Mouse (Mus musculus) heart, adult 9 months (tissue): Measurements from ENCODE around the gene Psen1.

Experiments
- DNase-seq, 2 experiments: peaks; one replicate each; pipeline ENCODE4 v3.0.0; 2022; ENCODE audit warnings: low spot score in 2 of 2

Gene Psen1

DNA sequence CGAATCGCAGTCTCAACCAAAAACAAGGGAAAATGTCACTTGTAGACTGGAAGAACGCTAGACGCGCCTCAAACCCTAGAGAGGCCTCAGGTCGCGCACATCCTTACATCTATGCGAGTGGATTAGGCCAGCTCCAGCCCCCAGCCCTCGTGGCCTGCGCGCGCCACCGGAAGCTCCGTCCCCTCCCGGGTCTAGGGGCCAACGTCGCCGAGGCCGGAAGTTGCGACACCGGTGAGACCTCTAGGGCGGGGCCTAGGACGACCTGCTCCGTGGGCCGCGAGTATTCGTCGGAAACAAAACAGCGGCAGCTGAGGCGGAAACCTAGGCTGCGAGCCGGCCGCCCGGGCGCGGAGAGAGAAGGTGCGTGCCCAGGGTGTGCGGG lies at the start of gene Psen1:
Gene Psen1, plus strand, starts transcription at position 219 of the 382 bp plus-strand sequence.
- peak; percentile 92 to 95 for DNase-seq

DNA sequence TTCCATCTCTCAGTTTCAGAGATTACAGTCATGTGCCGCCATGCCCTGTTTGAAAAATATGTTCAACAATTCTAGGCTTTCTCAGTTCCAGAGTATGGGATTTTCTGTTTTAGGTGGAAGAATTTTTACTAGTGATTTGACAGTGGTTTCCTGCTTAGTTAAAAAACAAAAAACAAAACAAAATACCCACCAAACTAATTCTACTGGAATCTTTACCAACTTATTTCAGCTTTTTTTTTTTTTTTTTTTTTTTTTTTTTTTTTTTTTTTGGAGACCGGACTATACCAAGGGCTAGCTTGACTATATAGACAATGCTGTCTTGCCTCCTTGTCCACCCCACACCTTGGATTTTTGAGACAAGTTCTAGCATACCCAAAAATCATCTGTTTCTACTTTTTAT lies 46.7 kb upstream of the Psen1 start:
- no peak for DNase-seq

DNA sequence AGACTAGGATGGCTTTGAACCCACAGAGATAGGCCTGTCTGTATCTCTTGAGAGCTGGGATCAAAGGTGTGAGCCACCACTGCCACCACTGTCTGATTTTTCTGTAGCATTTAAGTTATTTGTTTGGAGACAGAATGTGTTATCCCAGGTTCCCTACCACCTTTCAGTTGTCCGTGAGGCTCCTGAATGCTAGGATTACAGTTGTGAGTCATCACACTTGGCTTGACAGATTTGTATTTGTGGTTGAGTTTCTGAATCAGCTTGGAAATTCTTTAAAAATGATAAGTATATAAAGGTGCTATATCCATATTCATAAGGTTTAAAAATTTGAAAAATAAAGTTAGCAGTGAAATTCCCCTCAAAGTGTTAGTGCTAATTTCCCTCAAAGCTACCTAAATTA lies 44.8 kb upstream of the Psen1 start:
- no peak for DNase-seq

DNA sequence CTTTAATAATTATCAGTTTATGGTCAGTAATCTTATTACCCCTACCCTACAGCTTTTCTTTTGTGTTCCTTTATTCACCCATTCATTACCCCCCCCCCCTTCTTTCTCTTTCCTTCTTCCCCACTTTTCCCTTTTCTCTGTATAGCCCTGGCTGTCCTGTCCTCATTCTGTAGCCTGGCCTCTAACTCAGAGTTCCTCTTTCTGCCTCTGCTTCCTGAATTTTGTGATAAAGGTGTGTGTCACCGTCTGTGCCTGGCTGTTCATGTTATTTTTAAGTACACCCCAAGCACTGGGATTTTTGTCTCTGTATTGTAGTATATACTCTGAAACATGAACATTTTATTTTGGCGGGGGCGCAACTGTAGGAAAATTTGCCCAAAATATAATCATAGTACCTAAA lies 37.6 kb upstream of the Psen1 start:
- no peak for DNase-seq

DNA sequence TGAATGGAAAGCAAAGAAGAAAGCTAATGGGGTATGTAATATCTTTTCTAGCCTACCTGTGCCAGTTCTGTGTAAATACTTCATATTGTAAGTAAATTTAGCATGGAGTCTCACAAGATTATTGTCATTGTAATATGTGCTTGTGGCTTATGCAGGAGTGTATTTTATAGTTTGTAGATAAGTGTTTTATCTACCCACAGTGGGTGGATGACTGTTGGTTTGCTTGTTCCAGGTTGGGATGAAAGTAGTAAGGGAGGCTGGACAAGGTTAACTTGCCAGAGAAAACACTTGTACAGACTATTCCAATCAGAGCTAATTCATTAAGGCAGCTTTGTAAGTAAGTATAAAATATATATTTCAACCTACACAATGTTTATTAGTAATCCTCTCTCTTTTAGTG lies 36.5 kb upstream of the Psen1 start:
- no peak for DNase-seq

DNA sequence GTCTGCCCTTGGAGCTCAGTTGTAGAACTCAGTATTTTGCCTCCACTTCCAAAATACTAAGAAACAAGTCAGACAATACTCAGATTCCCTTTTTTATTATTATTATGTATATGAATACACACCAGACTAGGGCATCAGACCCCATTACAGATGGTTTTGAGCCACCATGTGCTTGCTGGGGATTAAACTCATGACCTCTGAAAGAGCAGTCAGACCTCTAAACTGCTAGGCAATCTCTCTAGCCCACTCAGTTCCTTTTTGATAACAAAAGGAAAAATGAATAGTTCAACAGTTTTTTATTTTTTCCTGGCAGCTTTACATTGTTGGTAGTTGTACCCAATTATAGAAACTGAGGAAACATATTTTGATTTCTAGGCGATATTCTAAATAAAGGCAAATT lies 2.5 kb upstream of the Psen1 start:
- DNase-seq, result no peak

DNA sequence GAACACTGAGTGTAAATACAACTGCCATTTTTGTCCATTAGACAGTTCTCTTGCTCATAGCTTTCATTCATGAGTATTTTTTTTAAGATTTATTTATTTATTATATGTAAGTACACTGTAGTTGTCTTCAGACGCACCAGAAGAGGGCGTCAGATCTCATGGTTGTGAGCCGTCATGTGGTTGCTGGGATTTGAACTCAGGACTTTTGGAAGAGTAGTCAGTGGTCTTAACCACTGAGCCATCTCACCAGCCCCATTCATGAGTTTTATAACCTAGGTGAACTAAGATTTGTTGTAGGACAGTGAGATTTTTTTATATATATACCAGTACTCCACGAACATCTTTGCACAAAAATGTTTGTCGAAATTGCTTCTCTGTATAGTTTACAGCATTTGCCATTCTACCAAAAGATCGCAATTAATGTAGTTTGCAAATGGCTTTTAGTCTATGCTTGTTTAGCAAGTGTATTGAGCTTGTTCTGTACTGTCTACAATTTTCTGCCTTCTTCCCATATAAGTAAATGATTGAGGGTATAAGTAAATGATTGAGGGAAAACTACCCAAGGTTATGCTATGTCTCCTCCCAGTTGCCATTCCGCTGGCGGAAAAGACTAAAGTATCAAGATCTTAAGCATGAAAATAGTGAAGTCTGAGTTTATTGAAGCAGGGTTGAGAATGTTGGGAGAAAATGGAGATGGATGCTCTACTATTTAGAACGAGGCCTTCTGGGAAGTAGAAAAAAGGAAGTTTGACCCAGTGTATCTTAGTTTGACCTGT lies 1.2 kb upstream of the Psen1 start:
- no peak for DNase-seq

DNA sequence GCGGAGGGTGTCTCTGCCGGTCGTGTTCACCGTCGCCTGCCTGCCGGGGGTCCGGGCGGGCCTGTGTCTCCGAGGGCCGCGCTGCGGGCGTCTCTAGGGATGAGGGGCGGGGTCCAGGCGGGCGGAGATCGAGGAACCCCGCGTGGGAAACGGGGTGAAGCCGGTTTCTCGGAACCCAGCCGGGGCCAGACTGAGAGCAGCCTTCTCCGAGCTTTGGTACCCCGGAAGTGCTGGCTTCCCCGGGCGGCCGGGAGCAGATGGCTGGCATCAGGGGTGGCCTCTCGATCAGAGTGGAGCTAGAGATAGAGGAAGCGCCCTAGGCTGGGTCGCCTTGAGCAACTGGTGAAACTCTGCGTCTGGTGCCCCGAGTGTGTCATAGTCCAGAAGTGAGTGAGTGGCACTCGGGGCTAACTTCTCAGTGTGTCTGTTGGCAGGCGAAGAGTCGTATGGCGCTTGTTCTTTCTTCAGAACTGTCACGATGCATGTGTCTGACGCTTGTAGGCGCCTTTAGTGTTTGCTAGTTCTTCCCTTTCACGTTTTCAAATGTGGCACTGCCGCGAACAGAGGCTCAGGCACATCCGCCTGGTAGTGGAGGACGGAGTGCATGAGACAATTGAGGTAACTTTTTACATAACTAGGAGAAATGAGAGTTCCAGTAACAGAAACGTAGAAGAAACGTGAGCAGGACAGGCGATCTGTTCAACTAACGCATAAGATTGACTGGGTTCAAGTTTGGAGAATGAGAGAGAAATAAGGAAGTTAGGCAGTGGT lies 549 bp downstream of the Psen1 start:
- DNase-seq, result no peak

DNA sequence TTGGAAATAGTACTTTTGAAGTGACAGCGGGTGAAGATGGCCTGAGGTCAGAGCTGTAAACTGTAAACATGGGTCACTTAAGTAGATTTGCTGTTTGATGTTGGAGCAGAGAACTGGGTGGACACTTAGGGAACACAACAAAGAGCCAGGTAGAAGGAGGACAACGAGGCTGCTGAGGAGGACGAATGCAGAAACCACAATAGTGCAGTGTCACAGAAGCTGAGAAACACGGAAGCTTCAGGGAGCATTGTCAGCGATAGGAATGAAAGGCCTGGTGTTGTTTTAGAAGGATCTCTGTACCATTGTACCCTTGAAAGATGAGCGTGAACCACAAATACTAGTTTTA lies 1.1 kb downstream of the Psen1 start:
- no peak for DNase-seq

DNA sequence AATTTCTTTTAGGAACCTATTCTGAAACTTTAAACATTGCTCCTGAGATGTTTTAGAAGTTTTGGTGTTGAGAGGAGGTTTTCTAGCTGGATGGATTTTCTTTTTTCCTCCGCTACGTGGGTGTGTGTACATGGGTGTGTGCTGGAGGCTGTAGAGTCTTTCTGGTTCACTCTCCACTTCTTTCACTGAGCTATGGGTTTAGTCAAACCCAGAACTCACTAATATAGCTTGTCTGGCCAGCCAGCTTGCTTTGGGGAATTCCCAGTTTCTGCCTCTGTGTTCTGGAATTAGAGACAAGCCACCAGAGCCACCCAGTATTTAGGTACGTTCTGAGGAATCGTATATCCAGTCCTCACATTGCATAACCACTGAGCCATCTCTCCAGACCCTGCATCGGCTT lies 6.1 kb downstream of the Psen1 start:
- DNase-seq, result no peak

DNA sequence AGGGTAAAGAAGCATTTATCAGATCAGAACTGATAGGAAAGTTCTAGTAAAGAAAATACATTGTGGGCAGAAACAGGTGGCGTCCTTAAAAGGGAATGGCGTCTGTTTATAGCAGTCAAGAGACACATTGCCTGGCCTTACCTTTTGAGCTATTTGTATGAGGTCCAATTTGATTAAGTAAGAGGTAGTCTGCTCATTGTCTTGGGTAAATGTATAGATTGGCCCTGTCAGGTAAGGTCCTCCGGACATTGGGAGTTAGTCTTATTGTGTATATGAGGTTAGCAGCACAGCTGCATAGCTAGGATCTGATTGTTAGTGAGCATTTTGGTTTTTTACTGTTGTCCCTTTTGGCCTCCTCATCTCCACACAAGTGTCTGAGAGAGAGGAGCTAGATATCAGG lies 6.7 kb downstream of the Psen1 start:
- no peak for DNase-seq

DNA sequence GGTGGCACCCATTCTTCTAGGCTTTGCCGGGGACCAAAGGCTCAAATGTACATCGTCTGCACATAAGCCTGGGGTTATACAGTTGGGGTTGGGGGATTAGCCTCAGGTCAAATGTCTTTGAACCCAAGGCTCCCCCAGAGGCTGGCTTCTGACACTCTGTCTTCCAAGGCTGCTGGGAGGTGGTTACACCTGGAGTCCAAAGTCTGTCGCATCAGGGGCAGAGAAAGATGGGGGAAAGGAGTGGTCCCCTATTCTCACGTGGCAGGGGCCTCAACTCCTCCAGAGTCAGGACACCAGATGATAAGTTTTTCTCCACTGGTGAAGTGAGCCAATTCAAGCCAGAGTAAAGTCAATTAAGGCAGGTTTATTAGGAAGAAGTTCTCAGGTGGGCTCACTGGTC lies 10.7 kb downstream of the Psen1 start:
- no peak for DNase-seq

DNA sequence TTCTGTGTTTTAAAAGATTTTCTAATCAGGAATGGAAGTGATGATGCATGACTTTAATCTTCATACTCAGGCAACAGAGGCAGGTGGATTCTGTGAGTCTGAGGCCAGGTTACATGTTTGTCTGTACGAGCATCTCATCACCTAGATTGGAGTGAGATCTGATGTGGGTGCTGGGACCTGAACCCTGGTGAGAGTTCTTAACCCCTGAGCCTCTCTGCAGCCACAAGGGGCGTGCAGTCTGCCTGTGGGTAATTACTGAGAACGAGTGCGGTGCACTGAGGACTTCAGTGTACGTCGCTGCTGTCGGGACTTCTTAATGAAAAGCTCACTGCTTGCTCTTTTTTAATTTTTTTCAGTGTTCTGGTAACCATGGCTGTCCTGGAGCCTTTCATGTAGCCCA lies 13.7 kb downstream of the Psen1 start:
- DNase-seq, result no peak

DNA sequence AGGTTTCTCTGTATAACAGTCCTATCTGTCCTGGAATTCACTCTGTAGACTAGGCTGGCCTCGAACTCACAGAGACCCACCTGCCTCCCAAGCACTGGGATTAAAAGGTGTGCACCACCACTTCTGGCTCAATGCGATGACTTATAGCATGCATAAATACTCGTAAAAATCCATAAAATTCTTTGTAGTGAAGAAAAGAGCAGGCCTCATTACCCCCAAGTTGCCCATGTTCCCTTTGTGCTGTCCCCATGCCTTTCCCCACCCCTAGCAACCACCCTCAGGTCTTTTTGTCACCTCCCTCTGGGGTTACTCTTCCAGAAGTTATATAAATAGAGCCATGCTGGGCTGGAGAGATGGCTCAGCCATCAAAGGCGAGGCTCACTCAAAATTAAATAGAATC lies 14.8 kb downstream of the Psen1 start:
- DNase-seq, result no peak

DNA sequence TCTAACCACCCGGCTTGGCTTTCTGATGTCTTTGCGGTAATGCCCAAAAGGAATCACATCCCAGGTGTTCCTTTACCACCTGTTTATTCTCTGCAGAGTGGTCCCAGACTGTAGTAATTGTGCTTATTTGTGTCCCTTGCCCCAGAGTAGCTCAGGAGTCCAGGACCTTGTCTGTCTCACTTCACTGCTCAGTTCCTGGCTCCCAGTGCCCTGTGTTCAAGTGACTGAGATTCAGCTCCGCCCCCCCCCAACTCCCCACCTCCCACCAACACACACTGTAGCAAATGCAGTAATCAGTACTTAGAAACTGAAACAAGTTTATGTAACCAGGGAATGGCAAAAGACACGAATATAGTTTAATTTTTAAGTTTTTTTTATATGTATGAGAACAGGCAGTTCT lies 19.0 kb downstream of the Psen1 start:
- DNase-seq, result no peak

DNA sequence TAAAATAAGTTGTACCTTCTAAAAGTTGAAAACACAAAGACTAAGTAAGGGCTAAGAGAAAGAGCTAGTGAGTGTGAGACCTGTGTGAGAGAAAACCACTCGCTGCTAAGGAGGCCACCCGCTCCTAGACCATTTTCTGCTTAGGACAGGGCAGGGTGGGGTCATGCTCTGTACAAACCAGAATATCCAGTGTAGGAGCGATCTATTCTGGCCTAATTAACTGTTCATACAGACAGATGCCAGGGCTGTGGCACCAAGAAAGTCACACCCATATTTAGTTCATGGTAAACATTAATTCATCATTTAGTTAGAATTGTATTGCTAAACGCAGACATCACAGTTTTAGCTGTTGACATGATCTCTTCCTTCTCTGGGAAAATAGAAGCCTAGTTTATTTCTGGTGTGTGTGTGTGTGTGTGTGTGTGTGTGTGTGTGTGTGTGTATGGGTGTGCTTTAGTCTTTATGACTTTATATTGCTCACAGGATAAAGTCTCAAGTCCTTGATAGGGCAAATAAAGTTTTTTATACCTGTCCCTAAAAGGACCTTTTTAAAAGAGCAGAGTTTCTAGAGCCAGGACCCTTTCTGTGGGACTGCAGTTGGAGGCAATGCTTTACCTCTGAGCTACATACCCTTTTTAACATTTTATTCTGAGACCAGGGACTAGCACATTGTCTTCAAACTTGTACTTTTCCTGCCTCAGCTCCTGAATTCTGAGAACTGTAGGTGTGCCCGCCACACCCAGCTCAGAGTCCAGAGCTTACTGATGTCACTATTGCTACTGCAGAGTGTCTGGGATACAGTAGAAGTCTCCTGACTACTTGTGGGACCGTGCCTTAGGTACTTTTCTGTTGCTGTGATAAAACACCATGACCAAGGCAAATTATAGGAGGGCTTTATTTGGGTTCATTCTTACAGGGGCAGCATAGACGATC lies 20.5 kb downstream of the Psen1 start:
- no peak for DNase-seq

DNA sequence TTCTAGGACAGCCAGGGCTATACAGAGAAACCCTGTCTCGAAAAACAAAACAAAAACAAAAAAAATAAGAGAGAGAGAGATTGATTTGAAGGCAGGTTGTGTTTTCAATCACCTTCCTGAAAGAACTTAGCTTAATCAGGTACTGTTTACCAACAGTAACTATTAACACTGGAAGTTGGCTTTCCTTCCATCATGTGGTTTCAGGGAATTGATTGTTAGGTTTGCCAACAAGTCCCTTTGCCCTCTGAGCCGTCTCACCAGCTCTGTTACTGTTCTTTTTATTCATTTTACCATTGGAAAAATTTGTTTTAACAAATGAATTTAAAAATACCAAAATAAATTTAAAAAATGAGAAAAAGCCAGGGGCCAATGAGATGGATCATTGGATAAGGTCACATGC lies 22.0 kb downstream of the Psen1 start:
- no peak for DNase-seq

DNA sequence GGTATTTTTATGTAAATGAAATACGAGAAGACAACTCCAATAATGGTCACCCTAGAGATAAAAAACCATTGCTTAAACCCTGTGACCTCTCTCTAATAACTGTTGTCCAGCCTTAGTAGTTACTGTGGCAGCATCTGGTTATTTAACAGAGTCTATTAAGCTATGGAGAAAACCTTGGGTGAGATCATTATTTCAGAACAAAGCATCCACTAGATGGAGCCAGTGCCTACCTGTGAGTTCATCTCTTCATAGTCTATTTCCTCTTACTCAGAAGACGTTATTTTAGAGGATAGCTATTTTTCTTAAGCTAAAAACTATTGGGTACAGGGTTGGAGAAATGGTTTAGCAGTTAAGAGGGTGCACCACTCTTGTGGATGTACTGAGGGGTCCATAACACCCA lies 25.8 kb downstream of the Psen1 start:
- DNase-seq, result peak in 1 of 2 experiments; percentile 51

DNA sequence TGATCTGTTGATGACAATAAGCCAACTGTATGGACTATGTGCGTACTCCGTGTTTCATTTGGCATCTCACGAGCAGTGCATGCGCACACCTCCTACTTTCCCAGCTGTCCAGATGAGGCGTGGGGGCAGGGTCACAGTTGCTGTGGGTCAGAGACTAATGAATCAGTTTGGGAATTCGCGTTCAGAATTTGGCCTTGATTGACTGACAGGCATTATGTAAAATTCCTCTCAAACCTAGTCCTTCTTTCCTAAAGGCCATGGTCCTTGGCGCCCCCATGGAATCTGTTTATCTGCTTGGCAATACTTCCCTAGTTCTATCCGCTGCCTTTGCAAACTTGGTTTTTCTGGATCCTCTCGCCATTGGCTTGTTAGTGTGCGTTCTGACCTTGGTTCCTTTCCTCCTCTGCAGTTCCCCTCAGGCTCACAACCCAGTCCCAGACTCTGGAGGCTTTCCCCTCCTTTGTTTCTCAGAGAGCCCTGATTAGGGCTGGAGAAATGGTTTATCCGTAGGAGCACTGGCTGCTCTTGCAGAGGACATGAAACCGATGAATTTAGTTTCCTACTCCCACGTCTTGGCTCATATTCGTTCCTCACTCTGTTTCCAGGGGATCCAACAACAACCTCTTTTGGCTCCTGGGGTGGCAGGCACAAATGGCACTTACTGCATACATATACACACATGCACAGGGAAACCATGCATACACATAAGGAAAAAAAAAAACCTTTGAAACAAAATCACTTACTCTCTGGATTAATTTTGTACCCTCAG lies 28.6 kb downstream of the Psen1 start:
- peak in 1 of 2 experiments; percentile 14 for DNase-seq

DNA sequence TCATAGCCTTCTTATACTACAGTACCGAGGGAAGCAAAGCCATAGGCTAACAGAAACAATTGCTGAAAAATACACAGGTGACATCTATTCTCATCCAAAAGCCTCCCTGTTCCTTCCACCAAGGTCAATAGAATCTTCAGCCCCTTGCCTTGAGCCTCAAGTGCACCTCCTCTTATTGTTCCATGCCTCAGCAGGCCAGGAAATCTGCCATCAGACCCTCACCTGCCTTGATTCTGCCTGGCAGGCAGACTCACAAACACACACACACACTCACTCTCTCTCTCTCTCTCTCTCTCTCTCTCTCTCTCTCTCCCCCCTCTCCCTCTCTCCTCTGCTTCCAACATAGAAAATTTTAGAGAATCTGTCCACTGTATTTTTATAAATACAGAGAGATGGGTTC lies 31.5 kb downstream of the Psen1 start:
- no peak for DNase-seq

DNA sequence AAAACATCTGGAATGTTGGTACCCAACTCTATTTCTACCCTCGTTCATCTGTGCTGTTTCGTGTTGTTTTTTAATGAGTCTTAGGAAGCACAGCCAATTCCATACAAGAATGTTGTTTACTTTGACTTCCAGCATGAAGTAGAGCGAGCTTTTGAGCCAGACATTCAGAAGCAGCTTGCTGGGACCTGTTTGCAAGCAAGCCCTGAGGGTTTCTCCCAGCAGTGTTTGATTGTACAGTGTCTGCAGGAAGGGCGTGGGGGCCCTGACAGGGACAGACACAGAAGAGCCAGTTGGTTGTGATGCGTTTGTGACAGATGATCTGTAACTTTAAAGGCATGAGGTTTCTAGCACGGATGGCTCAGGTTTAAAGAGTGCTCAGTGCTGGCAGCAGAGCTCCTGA lies 33.3 kb downstream of the Psen1 start:
- DNase-seq, result no peak

DNA sequence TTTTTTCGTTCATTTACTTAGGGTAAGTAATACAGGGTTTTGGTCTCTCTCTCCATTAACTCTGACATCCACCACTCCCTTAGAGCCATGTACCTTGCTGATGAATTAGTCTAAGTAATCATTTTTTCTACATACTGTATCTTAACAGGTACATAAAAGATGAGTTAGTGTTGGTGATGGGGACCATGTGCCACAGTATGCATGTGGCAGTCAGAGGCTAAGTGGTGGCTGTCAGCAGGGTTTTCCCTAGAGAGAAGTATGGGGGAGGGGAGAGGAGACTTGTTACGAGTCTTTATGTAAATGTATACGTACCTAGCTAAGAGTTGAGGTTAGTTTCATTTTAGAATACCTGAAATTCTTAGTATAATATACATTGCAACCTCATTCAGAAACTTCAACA lies 35.1 kb downstream of the Psen1 start:
- no peak for DNase-seq
